Mouse (Mus musculus): ENCODE results near the gene Clec4f. TPM values are rescaled to one million over a fixed set of nuclear protein-coding genes. Genes with fewer than 3 reads are reported as not detected.

Clec4f gene
- 0.09 TPM in 1 of 2 replicates, not detected in the other for polyA plus RNA-seq (2015; fragmentation: Nextera tagmentation; extraction: Ambion mirVana)

GRCm38 (mm10) chr6:83656087-83656486, at the start of gene Clec4f:
Gene Clec4f, minus strand, starts transcription at chr6:83656187.
- WGBS, result 99% methylated on average over 2 of the region's 2 CpGs

GRCm38 (mm10) chr6:83704701-83705100, 48.7 kb upstream of the Clec4f start:
- H3K9ac ChIP-seq, result no peak overlapping the region
- H3K9me3 ChIP-seq, result no peaks in the 10 kb centered on the region
- H3K36me3 ChIP-seq, result no peaks in the 10 kb centered on the region
- H3K4me2 ChIP-seq, result no peak overlapping the region
- 21% methylated on average over 5 of the region's 5 CpGs for WGBS
- peaks cover 86% of the 10 kb centered on the region for H3K27me3 ChIP-seq
- 0 out of 2 replicates have a peak, but pooled peaks cover 3% of the 10 kb centered on the region for H3K4me1 ChIP-seq (replicated peaks)
- H3K4me3 ChIP-seq, result no peak overlapping the region
- ATAC-seq (ENCODE audit: low FRiP score, low read depth), result no peak
- H3K27ac ChIP-seq (replicated peaks), result no peak overlapping the region

More at GRCm38 (mm10) chr6:83656087-83656486, at the start of gene Clec4f:
- no peak within 1 kb of the TSS for H3K4me2 ChIP-seq
- H3K27ac ChIP-seq (replicated peaks), result no peak within 1 kb of the TSS
- no peaks in the 10 kb centered on the region for H3K4me1 ChIP-seq (replicated peaks)
- no peak for ATAC-seq (ENCODE audit: low FRiP score, low read depth)
- H3K9ac ChIP-seq, result no peak within 1 kb of the TSS
- no peaks in the 10 kb centered on the region for H3K9me3 ChIP-seq
- no peaks in the 10 kb centered on the region for H3K27me3 ChIP-seq
- no peak within 1 kb of the TSS for H3K4me3 ChIP-seq
- H3K36me3 ChIP-seq, result no peaks in the 10 kb centered on the region

GRCm38 (mm10) chr6:83704294-83704693, 48.3 kb upstream of the Clec4f start:
- ATAC-seq (ENCODE audit: low FRiP score, low read depth), result no peak
- H3K9me3 ChIP-seq, result no peaks in the 10 kb centered on the region
- H3K27ac ChIP-seq (replicated peaks), result no peak overlapping the region
- 8% methylated on average over 1 of the region's 1 CpGs for WGBS
- no peaks in the 10 kb centered on the region for H3K36me3 ChIP-seq
- H3K27me3 ChIP-seq, result peaks cover 86% of the 10 kb centered on the region
- H3K4me2 ChIP-seq, result no peak overlapping the region
- H3K9ac ChIP-seq, result no peak overlapping the region
- H3K4me3 ChIP-seq, result no peak overlapping the region
- H3K4me1 ChIP-seq (replicated peaks), result 0 out of 2 replicates have a peak, but pooled peaks cover 3% of the 10 kb centered on the region

GRCm38 (mm10) chr6:83703722-83704078, 47.7 kb upstream of the Clec4f start:
- no peak for ATAC-seq (ENCODE audit: low FRiP score, low read depth)
- Histone ChIP-seq H3K36me3 (no peaks in the 10 kb centered on the region), H3K9ac (no peak overlapping the region), H3K4me1 (replicated peaks) (0 out of 2 replicates have a peak, but pooled peaks cover 3% of the 10 kb centered on the region), H3K4me3 (no peak overlapping the region), H3K27me3 (peaks cover 86% of the 10 kb centered on the region), H3K9me3 (no peaks in the 10 kb centered on the region), H3K4me2 (no peak overlapping the region), H3K27ac (replicated peaks) (no peak overlapping the region)
- WGBS, result under 1% methylated on average over 10 of the region's 10 CpGs

GRCm38 (mm10) chr6:83703000-83703721, 47.2 kb upstream of the Clec4f start:
- Histone ChIP-seq H3K27me3 (peaks cover 86% of the 10 kb centered on the region), H3K4me3 (no peak overlapping the region), H3K9me3 (no peaks in the 10 kb centered on the region), H3K36me3 (no peaks in the 10 kb centered on the region), H3K4me1 (replicated peaks) (0 out of 2 replicates have a peak, but pooled peaks cover 3% of the 10 kb centered on the region), H3K9ac (no peak overlapping the region), H3K27ac (replicated peaks) (no peak overlapping the region), H3K4me2 (no peak overlapping the region)
- ATAC-seq (ENCODE audit: low FRiP score, low read depth), result no peak
- WGBS, result under 1% methylated on average over 27 of the region's 27 CpGs

- H3K27me3 ChIP-seq, result peaks cover 86% of the 10 kb centered on the region
- 0 out of 2 replicates have a peak, but pooled peaks cover 3% of the 10 kb centered on the region for H3K4me1 ChIP-seq (replicated peaks)
- H3K9ac ChIP-seq, result no peak overlapping the region
- H3K36me3 ChIP-seq, result no peaks in the 10 kb centered on the region
- no peak overlapping the region for H3K4me2 ChIP-seq
- no peak overlapping the region for H3K4me3 ChIP-seq
- no peaks in the 10 kb centered on the region for H3K9me3 ChIP-seq
- H3K27ac ChIP-seq (replicated peaks), result no peak overlapping the region
- ATAC-seq (ENCODE audit: low FRiP score, low read depth), result no peak; the same call in 1 of the 2 replicates
- WGBS, result under 1% methylated on average over 53 of the region's 53 CpGs
Observed at GRCm38 (mm10) chr6:83702146-83702999, 46.4 kb upstream of the Clec4f start.

GRCm38 (mm10) chr6:83701001-83701400, 45.0 kb upstream of the Clec4f start:
- 2% methylated on average over 11 of the region's 11 CpGs for WGBS
- Histone ChIP-seq H3K9ac (no peak overlapping the region), H3K36me3 (no peaks in the 10 kb centered on the region), H3K9me3 (no peaks in the 10 kb centered on the region), H3K27ac (replicated peaks) (no peak overlapping the region), H3K4me2 (no peak overlapping the region), H3K4me3 (no peak overlapping the region), H3K4me1 (replicated peaks) (0 out of 2 replicates have a peak, but pooled peaks cover 3% of the 10 kb centered on the region), H3K27me3 (peaks cover 86% of the 10 kb centered on the region)
- ATAC-seq (ENCODE audit: low FRiP score, low read depth), result no peak

- no peak overlapping the region for H3K27ac ChIP-seq (replicated peaks)
- no peaks in the 10 kb centered on the region for H3K9me3 ChIP-seq
- under 1% methylated on average over 5 of the region's 5 CpGs for WGBS
- H3K4me3 ChIP-seq, result no peak overlapping the region
- no peak overlapping the region for H3K9ac ChIP-seq
- peaks cover 86% of the 10 kb centered on the region for H3K27me3 ChIP-seq
- 0 out of 2 replicates have a peak, but pooled peaks cover 3% of the 10 kb centered on the region for H3K4me1 ChIP-seq (replicated peaks)
- no peaks in the 10 kb centered on the region for H3K36me3 ChIP-seq
- no peak for ATAC-seq (ENCODE audit: low FRiP score, low read depth)
- no peak overlapping the region for H3K4me2 ChIP-seq
Observed at GRCm38 (mm10) chr6:83699971-83700370, 44.0 kb upstream of the Clec4f start.

- H3K27me3 ChIP-seq, result peaks cover 89% of the 10 kb centered on the region
- H3K9ac ChIP-seq, result no peak overlapping the region
- H3K4me3 ChIP-seq, result no peak overlapping the region
- 0 out of 2 replicates have a peak, but pooled peaks cover 3% of the 10 kb centered on the region for H3K4me1 ChIP-seq (replicated peaks)
- under 1% methylated on average over 8 of the region's 8 CpGs for WGBS
- H3K9me3 ChIP-seq, result no peaks in the 10 kb centered on the region
- ATAC-seq (ENCODE audit: low FRiP score, low read depth), result no peak
- no peak overlapping the region for H3K4me2 ChIP-seq
- H3K27ac ChIP-seq (replicated peaks), result no peak overlapping the region
- no peaks in the 10 kb centered on the region for H3K36me3 ChIP-seq
Observed at GRCm38 (mm10) chr6:83697932-83698331, 41.9 kb upstream of the Clec4f start.

- no peak overlapping the region for H3K9ac ChIP-seq
- no peak overlapping the region for H3K4me2 ChIP-seq
- under 1% methylated on average over 7 of the region's 7 CpGs for WGBS
- peaks cover 94% of the 10 kb centered on the region for H3K27me3 ChIP-seq
- no peak overlapping the region for H3K4me3 ChIP-seq
- no peak for ATAC-seq (ENCODE audit: low FRiP score, low read depth)
- no peaks in the 10 kb centered on the region for H3K36me3 ChIP-seq
- H3K9me3 ChIP-seq, result no peaks in the 10 kb centered on the region
- no peak overlapping the region for H3K27ac ChIP-seq (replicated peaks)
- H3K4me1 ChIP-seq (replicated peaks), result no peaks in the 10 kb centered on the region
Observed at GRCm38 (mm10) chr6:83696684-83697083, 40.7 kb upstream of the Clec4f start.

GRCm38 (mm10) chr6:83695731-83696130, 39.7 kb upstream of the Clec4f start:
- 18% methylated on average over 3 of the region's 3 CpGs for WGBS
- no peak overlapping the region for H3K9ac ChIP-seq
- H3K36me3 ChIP-seq, result no peaks in the 10 kb centered on the region
- H3K27ac ChIP-seq (replicated peaks), result no peak overlapping the region
- no peak overlapping the region for H3K4me2 ChIP-seq
- H3K9me3 ChIP-seq, result no peaks in the 10 kb centered on the region
- H3K4me1 ChIP-seq (replicated peaks), result no peaks in the 10 kb centered on the region
- ATAC-seq (ENCODE audit: low FRiP score, low read depth), result no peak
- H3K27me3 ChIP-seq, result peaks cover 95% of the 10 kb centered on the region
- H3K4me3 ChIP-seq, result no peak overlapping the region

- no peak overlapping the region for H3K27ac ChIP-seq (replicated peaks)
- ATAC-seq (ENCODE audit: low FRiP score, low read depth), result no peak
- H3K4me2 ChIP-seq, result no peak overlapping the region
- H3K9ac ChIP-seq, result no peak overlapping the region
- WGBS, result under 1% methylated on average over 9 of the region's 9 CpGs
- no peaks in the 10 kb centered on the region for H3K36me3 ChIP-seq
- H3K4me3 ChIP-seq, result no peak overlapping the region
- no peaks in the 10 kb centered on the region for H3K4me1 ChIP-seq (replicated peaks)
- H3K27me3 ChIP-seq, result peaks cover 94% of the 10 kb centered on the region
- no peaks in the 10 kb centered on the region for H3K9me3 ChIP-seq
Observed at GRCm38 (mm10) chr6:83693835-83694234, 37.8 kb upstream of the Clec4f start.

All from hindbrain, embryonic 15.5 days (tissue).